Mouse (Mus musculus): Measurements from ENCODE around the gene Slc7a7. TPM values are rescaled to one million over a fixed set of nuclear protein-coding genes. Genes with fewer than 3 reads are reported as not detected.
"Not testable (repeated sequence)": the region's sequence is repeated elsewhere in the genome, so short reads cannot be mapped to it uniquely, and the experiment has no call there.

The Slc7a7 gene
- polyA plus RNA-seq, 1 experiment, result 341 TPM

- TF ChIP-seq POLR2A (IDR thresholded peaks at IDR 0.05; ENCODE audit: low read depth, low read length) (no peak), CTCF (IDR thresholded peaks at IDR 0.05; ENCODE audit: extremely low read depth, insufficient read length, insufficient replicate concordance, low read depth, low read length) (no peak)
- peaks cover 56% of the 10 kb centered on the region for H3K36me3 ChIP-seq (ENCODE audit: control insufficient read depth, insufficient read depth, low read length)
- WGBS, result 85% methylated on average over 10 of the region's 10 CpGs
Measured at GRCm38 (mm10) chr14:54366581-54366980, 51.0 kb downstream of the Slc7a7 start.

DNA sequence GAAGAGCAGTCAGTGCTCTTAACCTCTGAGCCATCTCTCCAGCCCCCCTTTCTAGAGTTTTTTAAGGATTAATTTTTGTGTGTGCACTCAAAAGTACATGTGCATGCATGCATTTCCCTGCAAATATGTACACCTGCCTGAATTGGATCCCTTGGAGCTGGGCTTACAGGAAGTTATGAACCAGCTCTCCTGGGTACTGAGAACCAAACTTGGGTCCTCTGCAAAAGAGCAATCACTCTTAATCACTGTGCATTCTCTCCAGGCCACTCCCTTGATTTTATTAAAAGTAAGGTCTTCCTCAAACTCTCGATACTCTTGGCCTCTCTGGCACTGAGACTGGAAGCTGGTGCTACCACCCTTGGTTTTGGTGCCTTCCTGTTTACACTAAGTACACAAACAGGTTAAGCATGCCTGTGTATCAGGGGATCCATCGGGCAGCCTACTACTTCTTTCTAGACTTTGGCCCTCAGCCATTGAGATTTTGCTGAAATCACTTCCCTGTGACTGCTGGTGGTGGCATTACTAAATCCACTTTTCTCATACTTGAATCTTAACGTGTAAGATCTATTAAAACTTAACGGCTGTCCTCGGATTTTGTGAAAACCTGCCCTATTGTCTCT is 52.4 kb downstream of the Slc7a7 start:
- peaks cover 2% of the 10 kb centered on the region; the same call in 1 of the 2 replicates for H3K4me1 ChIP-seq (ENCODE audit: control insufficient read depth, insufficient read depth, insufficient read length, low read length)
- no peaks in the 10 kb centered on the region for H3K27me3 ChIP-seq (ENCODE audit: control insufficient read depth, insufficient read depth, low read length)
- peaks cover 46% of the 10 kb centered on the region for H3K36me3 ChIP-seq (ENCODE audit: control insufficient read depth, insufficient read depth, low read length)
- H3K27ac ChIP-seq (ENCODE audit: insufficient read depth, low read depth, low read length), result no peak overlapping the region
- H3K4me3 ChIP-seq (ENCODE audit: low read depth, low read length), result no peak overlapping the region
- WGBS, result 24% methylated on average over 5 of the region's 5 CpGs
- no peak for TF ChIP-seq POLR2A (IDR thresholded peaks at IDR 0.05; ENCODE audit: low read depth, low read length)

More at GRCm38 (mm10) chr14:54366581-54366980, 51.0 kb downstream of the Slc7a7 start:
- Histone ChIP-seq H3K27me3 (ENCODE audit: control insufficient read depth, insufficient read depth, low read length) (no peaks in the 10 kb centered on the region), H3K4me1 (ENCODE audit: control insufficient read depth, insufficient read depth, insufficient read length, low read length) (peaks cover 4% of the 10 kb centered on the region), H3K4me3 (ENCODE audit: low read depth, low read length) (no peak overlapping the region), H3K27ac (ENCODE audit: insufficient read depth, low read depth, low read length) (no peak overlapping the region)

DNA sequence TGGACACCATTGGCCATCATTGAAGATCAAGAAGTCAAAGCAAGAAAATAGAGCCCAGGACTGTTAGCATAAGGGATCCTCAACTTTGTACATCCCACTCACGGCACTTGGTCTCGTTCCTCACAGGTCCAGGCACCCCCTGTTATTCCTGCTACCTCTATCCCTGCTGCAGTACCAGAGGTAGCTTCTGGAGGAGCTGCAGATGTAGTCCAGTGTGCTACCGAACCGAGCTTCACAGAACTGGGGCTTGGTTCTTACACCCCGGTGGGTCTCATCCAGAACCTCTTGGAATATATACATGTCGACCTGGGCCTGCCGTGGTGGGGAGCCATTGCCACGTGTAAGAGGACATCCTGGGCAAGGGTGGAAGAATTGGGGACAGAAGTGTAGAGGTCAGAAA is 54.4 kb downstream of the Slc7a7 start:
- TF ChIP-seq POLR2A (IDR thresholded peaks at IDR 0.05; ENCODE audit: low read depth, low read length) (no peak), CTCF (IDR thresholded peaks at IDR 0.05; ENCODE audit: extremely low read depth, insufficient read length, insufficient replicate concordance, low read depth, low read length) (no peak)
- 92% methylated on average over 8 of the region's 8 CpGs for WGBS

DNA sequence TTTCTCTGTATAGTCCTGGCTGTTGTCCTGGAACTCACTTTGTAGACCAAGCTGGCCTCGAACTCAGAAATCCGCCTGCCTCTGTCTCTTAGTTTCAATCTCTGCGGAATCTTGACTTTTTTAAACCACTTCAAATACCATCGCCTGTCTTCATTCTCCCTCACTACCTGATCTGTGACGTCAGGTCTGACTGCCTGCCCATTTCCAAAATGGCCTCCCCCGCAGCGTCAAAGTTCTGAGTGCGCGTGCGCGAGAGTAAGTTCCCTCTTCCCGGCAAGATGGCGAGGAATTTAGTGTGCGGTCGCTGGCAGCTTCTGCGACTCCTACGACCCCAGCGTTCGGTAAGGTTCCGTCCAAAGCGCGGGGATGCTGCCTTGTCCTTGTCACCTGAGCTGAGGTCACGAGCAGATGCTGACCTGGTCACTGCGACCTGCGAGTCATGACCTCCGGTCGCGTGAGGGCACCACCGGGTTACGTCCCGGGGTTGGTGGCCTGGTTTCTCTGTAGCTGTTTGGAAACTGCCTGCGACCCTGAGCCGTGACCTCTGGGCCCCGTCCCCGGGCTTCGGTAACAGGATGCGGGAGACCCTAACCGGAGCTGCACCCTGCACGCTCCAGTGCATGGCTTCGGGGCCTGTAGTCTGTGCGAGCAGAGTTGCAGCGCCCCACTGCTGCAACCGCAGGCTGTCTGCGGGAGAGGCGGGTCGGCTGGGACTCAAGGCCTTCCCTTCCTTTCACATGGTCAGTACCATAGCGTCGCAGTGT is 56.8 kb downstream of the Slc7a7 start, which contains the start of gene Oxa1l:
Gene Oxa1l, plus strand, starts transcription at position 258 of the 764 bp plus-strand sequence.
- Histone ChIP-seq H3K4me1 (ENCODE audit: control insufficient read depth, insufficient read depth, insufficient read length, low read length) (peaks cover 2% of the 10 kb centered on the region; the same call in 1 of the 2 replicates), H3K27ac (ENCODE audit: insufficient read depth, low read depth, low read length) (peak within 1 kb of the TSS; percentile 92), H3K4me3 (ENCODE audit: low read depth, low read length) (peak within 1 kb of the TSS; percentile 92), H3K36me3 (ENCODE audit: control insufficient read depth, insufficient read depth, low read length) (peaks cover 7% of the 10 kb centered on the region), H3K27me3 (ENCODE audit: control insufficient read depth, insufficient read depth, low read length) (no peaks in the 10 kb centered on the region)
- peak; percentile 59; the same call in 1 of the 2 replicates for TF ChIP-seq POLR2A (IDR thresholded peaks at IDR 0.05; ENCODE audit: low read depth, low read length)
- TF ChIP-seq CTCF (IDR thresholded peaks at IDR 0.05; ENCODE audit: extremely low read depth, insufficient read length, insufficient replicate concordance, low read depth, low read length), result no peak
- WGBS, result under 1% methylated on average over 48 of the region's 48 CpGs

More for the DNA sequence above, 54.4 kb downstream of the Slc7a7 start:
- Histone ChIP-seq H3K27me3 (ENCODE audit: control insufficient read depth, insufficient read depth, low read length) (no peaks in the 10 kb centered on the region), H3K27ac (ENCODE audit: insufficient read depth, low read depth, low read length) (no peak overlapping the region), H3K36me3 (ENCODE audit: control insufficient read depth, insufficient read depth, low read length) (peaks cover 26% of the 10 kb centered on the region), H3K4me3 (ENCODE audit: low read depth, low read length) (no peak overlapping the region), H3K4me1 (ENCODE audit: control insufficient read depth, insufficient read depth, insufficient read length, low read length) (peaks cover 2% of the 10 kb centered on the region; the same call in 1 of the 2 replicates)

DNA sequence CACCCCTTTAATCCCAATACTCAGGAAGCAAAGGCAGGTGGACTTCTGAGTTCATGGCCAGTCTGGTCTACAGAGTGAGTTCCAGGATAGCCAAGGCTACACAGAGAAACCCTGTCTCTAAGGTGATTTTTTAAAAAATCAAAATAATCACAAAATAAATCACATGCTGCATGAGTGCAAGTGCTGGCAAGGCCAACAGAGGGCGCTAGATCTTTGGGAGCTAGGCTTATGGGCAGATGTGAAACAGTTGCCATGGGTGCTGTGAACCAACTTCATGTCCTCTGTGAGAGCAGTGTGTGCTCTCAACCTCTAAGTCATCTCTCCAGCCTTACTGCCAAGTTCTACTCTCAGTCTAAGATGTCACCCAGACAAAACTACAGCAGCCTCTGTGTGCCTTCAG is 63.2 kb downstream of the Slc7a7 start:
- no peak overlapping the region for H3K27ac ChIP-seq (ENCODE audit: insufficient read depth, low read depth, low read length)
- H3K4me3 ChIP-seq (ENCODE audit: low read depth, low read length), result no peak overlapping the region
- H3K27me3 ChIP-seq (ENCODE audit: control insufficient read depth, insufficient read depth, low read length), result no peaks in the 10 kb centered on the region
- H3K36me3 ChIP-seq (ENCODE audit: control insufficient read depth, insufficient read depth, low read length), result no peaks in the 10 kb centered on the region
- H3K4me1 ChIP-seq (ENCODE audit: control insufficient read depth, insufficient read depth, insufficient read length, low read length), result no peaks in the 10 kb centered on the region
- TF ChIP-seq CTCF (IDR thresholded peaks at IDR 0.05; ENCODE audit: extremely low read depth, insufficient read length, insufficient replicate concordance, low read depth, low read length) (peak; percentile 23; the same call in 1 of the 2 replicates), POLR2A (IDR thresholded peaks at IDR 0.05; ENCODE audit: low read depth, low read length) (no peak)
- WGBS, result 68% methylated on average over 1 of the region's 1 CpGs

GRCm38 (mm10) chr14:54352314-54352713 is 65.3 kb downstream of the Slc7a7 start:
- Histone ChIP-seq H3K4me1 (ENCODE audit: control insufficient read depth, insufficient read depth, insufficient read length, low read length) (no peaks in the 10 kb centered on the region), H3K27me3 (ENCODE audit: control insufficient read depth, insufficient read depth, low read length) (no peaks in the 10 kb centered on the region), H3K27ac (ENCODE audit: insufficient read depth, low read depth, low read length) (no peak overlapping the region), H3K4me3 (ENCODE audit: low read depth, low read length) (no peak overlapping the region), H3K36me3 (ENCODE audit: control insufficient read depth, insufficient read depth, low read length) (no peaks in the 10 kb centered on the region)
- TF ChIP-seq CTCF (IDR thresholded peaks at IDR 0.05; ENCODE audit: extremely low read depth, insufficient read length, insufficient replicate concordance, low read depth, low read length) (no peak), POLR2A (IDR thresholded peaks at IDR 0.05; ENCODE audit: low read depth, low read length) (no peak)
- 46% methylated on average over 8 of the region's 8 CpGs for WGBS

- not testable (repeated sequence) for H3K36me3 ChIP-seq (ENCODE audit: control insufficient read depth, insufficient read depth, low read length); H3K27ac ChIP-seq (ENCODE audit: insufficient read depth, low read depth, low read length); H3K4me1 ChIP-seq (ENCODE audit: control insufficient read depth, insufficient read depth, insufficient read length, low read length); H3K4me3 ChIP-seq (ENCODE audit: low read depth, low read length); H3K27me3 ChIP-seq (ENCODE audit: control insufficient read depth, insufficient read depth, low read length)
- 80% methylated on average over 16 of the region's 16 CpGs for WGBS
Measured at GRCm38 (mm10) chr14:54350773-54351541, 66.6 kb downstream of the Slc7a7 start.

GRCm38 (mm10) chr14:54341807-54342206 is 75.8 kb downstream of the Slc7a7 start:
- not testable (repeated sequence) for H3K27me3 ChIP-seq (ENCODE audit: control insufficient read depth, insufficient read depth, low read length); H3K4me3 ChIP-seq (ENCODE audit: low read depth, low read length); H3K4me1 ChIP-seq (ENCODE audit: control insufficient read depth, insufficient read depth, insufficient read length, low read length); H3K36me3 ChIP-seq (ENCODE audit: control insufficient read depth, insufficient read depth, low read length); H3K27ac ChIP-seq (ENCODE audit: insufficient read depth, low read depth, low read length)
- 85% methylated on average over 2 of the region's 2 CpGs for WGBS

All from small intestine, adult 2 months (tissue).